Mouse (Mus musculus): ENCODE results near the gene Btrc. TPM values are rescaled to one million over a fixed set of nuclear protein-coding genes. Genes with fewer than 3 reads are reported as not detected.
A peak's percentile ranks its signal among the peaks of the same experiment; 100 is the strongest.
"Not testable (repeated sequence)": the region's sequence is repeated elsewhere in the genome, so short reads cannot be mapped to it uniquely, and the experiment has no call there.

Gene Btrc
- 10 to 100 TPM; 48.2 to 67.7 (median 54.8) TPM for total RNA-seq (2022)

DNA sequence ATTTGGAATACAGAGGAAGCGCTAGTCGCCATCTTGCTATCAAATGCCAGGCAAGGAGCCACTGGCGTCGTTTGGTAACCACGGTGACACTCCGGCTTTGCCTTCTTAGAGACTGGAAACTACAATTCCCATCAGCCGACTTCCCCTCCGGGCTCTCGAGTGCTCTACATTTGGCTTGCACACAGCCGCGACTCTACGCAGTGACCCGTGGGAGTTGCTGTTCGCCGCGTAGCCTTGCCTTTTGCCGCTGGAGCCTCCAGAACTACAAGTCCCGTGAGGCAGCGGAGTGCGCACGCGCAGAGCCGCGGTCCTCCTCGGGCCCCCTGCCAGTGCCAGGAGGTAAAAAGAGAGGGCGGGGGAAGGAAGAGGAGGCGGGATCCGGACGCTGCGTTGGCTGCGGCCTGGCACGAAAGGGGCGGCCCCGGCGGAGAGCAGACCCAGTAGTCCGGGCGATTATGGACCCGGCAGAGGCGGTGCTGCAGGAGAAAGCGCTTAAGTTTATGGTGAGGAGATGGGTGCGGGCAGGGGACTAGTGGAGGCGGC lies at the start of gene Btrc:
Gene Btrc (plus strand): TSS at position 351 of the 543 bp plus-strand sequence.
- peak; percentile 100 for DNase-seq

DNA sequence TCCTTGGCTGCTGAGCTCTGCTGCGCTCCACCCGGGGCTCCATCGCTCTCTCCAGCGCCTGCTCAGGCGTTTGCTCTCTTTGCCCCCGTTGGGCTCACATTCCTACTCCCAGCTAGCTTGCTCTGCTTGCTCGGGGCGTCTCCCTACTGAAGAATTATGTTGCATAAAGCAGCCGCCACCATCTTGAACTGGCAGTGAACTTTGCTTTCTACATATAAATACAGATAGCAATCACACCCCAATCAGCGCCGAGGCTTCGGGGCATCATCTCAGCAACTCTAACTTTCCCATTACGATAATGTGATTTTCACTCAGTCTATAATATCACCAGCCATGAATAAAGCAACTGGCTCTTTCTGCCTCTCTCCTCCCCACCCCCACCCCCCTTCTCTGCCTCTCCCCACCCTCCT lies 46.1 kb upstream of the Btrc start:
- DNase-seq, result no peak

DNA sequence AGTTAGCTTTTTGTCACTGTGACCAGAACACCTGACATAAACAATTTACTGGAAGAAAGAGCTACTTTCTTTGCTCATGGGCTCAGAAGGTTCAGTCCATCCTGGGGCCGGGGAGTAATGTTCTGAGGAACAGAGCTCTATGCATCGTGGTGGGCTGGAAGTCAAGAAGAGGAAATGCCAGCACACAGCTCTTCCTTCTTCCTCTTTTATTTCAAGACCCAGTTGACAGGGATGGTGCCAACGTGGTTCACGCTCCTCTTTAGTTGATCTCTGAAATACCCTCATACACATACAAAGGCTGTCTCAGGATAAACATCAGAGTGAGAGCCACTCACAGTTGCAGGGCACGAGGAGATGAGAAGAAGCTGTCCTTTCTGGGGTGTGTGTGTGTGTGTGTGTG lies 42.5 kb upstream of the Btrc start:
- DNase-seq, result no peak

DNA sequence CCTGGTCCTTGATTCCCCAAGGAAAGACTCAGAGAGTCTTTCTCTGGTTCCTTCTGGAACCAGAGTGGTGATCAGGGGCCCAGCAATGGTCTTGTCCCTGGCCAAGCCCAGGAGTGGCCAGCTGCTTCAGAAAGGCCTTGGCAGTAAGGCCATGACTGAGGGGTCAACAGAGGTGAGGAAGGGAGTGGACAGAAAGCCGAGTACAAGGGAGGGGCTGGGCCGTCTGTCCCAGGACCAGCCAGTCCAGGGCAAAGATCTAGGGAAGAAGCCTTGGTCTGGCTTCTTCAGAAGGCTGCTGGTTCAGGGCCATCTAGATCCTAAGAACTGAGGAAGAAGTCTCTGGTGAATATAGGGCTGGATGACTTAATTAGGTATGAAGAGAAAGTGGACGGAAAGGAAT lies 34.5 kb upstream of the Btrc start:
- no peak for DNase-seq

DNA sequence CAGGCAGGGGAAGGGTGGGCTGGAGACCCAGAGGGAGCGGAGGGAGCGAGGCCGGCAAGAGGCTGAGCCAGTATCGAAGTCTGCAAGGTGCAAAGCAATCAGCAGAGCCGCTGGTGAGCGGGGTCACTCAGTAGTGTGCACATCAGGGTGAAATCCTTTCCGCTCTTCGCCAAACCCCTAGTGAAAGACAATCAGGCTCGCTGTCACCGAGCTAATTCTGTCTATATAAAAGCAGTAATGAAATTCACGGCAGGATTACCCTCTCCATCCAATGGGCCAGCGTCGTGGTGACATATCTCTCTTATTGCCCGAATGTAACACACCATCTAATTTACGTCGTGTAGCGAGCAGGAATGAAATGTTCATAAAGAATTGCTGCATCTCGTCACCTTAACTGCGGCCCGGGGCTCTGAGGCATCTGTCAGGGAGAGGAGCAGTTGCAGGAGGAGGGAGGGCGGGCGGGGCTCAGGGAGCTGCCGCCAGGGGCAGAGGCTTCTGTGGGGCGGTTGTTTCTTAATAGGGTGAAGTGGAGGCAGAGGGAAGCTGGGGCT lies 33.7 kb upstream of the Btrc start:
- DNase-seq, result no peak

DNA sequence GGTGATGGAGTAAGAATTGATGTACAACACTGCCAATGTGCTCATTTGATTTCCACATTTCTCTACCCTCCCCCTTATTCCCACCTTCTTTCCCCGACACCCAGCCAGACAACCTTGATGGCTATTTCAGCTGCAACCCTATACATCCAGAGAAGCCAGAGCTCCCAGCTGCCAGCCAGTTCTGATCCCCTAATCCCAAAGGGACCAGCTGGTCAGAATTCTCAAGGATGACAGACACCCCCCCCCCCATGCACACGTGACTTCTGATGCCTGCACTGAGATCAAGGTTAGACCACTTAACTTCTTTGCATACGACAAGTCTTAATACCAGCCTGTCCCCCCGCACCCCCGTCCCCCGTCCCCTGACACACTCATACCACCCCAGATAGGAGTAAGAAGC lies 26.8 kb upstream of the Btrc start:
- no peak for DNase-seq

DNA sequence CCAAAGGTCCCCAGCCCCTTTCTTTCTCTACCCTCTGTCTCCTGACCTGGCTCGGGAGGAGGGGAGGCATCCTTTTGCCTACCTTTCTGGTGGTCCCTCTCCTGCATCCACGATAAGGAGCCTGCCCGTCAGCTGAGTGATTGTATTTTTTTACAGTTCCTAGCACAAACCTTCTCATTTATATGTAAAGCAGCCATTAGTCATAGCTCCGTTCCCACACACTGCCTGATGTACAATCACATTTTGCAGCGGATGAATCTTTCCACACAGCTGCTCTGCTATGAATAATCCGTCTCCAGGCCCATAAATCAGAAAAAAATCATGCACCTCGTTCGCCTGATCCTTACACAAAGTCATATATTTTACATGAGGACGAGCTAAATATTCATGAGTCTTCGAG lies 25.4 kb upstream of the Btrc start:
- no peak for DNase-seq

DNA sequence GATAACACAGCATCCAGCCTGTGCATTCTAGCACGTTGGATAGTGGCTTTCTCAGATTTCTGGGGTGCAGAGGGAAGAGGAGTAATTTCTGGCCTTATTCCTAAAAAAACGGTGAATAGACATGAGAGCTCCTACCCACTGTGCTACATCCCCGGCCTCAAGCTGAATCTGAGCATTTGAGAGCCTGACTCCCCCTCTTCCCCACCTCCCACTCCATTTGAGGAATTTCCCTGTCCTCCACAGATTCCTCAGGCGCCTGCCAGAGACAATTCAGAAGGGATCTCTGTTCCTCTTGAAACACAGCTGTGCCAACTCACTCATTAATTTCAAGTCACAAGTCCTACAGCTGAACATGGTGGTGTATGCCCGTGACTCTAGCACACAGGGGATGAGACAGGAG lies 19.6 kb upstream of the Btrc start:
- no peak for DNase-seq

DNA sequence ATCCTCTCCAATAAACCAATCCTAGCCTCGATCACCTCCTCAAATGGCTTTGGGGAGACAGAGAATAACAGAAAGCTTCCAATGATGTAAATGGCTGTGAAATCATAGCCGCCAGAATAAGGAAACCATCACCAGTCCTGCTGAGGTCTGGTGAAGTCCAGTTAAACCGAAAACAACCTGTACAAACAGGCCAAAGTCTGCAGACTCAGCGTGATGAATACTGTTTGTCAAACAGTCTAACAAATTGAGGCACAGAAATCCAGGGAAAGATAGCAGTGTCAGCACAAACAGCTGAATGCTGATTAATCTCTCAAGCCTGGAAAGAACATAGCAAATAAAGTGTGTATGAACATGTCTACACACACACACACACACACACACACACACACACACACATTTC lies 15.3 kb upstream of the Btrc start:
- DNase-seq, result no peak

DNA sequence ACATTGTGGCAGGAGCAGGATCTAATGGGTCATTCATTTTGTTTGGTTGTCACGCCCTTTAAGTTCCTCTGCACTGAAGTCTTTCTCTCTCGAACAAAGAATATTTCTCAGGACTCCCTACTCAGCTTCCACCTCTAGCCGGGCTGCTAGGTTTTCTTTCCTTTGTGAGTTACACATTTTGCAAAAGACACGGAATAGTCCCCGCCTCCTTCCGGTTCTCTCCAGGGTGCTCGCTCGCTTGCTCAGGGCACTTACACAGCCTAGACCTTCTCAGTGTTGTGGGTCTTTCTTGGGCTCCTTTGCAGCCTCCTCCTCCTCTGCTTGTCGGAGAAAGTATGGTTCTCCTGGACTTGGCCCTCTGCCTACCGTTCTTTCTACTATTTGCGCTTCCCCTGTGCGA lies 13.1 kb upstream of the Btrc start:
- no peak for DNase-seq

DNA sequence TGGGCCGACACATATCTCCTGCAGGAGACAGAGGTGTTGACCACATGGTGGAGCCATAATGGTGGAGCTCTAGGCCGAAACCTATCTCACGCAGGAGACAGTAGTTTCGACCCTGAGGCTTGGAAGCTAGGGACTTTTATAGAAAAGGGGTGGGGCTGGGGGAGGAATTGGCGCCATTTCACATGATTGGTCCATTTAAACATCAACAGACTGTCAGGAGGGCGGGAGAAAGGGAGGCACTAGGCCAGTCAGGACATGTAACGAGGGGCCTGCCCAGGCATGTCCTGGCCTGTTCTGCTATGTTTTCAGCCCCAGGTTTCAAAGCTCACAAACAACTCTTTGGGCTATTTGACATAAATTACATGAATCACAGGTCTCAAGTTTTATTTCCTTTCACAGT lies 10.8 kb upstream of the Btrc start:
- DNase-seq, result not testable (repeated sequence)

DNA sequence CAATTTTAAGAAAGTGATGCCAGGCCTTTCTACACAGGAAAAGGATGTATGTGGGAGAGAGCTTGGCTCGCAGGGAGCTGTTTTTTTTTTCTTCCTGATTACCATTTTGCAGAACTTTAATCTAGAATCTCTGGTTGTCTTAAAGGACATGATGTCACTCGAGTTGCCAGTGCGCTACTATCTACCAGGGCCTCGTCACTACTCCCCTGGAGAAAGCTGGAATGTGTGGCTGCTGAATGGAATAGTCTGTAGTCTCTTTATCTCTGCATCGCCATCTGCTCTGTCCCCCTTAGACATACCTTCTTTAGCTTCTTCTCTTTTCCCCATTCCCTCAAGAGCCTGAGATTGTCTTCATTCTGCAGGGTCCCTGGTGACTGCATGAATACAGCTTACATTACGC lies 7.9 kb upstream of the Btrc start:
- no peak for DNase-seq

DNA sequence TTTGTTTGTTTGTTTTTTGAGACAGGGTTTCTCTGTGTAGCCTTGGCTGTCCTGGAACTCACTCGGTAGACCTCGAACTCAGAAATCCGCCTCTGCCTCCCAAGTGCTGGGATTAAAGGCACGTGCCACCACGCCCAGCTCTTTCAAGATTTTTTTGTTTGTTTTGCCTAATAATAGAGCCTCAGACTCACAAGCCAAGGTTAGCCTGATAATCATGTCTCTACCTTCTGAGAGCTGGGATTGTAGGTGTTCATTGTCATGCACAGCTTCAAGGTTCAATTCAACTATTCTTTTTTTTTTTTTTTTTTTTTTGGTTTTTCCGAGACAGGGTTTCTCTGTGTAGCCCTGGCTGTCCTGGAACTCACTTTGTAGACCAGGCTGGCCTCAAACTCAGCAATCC lies 6.7 kb upstream of the Btrc start:
- not testable (repeated sequence) for DNase-seq

DNA sequence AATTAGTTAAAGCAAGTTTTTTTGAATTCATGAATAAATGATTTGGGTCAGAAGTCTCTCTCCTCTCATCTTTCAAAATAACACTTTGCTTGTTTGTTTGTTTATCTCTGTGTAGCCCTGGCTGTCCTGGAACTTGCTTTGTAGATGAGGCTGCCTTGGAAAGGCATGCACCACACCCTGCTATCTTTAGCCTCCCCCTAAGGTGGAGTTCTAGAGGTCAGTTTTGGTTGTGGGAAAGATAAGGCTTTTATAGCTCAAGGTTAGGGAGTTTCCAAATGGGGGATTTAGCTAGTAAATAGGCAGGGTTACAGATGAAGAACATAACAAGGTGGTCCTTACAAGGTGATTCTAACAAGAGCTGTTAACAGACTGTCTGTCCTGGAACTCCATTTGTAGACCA lies 3.0 kb upstream of the Btrc start:
- no peak for DNase-seq

DNA sequence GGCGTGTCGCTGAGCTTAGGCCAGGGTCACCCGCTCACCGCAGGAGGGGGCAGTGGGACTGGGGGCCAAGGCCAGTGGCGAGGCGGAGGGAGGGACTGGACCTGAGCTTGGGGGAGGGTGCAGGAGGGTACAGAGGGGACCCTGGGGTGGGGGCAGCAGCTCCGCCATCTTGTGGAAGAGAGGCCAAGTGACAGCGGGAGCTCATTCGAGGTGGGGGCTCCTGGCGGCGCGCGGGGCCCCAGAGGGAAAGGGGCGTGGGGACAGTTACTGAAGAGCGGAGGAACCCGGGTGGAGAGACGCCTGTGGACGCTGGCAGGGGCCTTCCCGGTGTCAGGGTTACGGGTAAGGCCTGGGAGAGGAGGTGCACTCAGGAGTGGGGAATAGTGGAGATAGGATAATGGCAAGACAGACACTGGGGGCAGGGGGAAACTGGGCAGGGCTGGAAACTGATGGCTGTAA lies 428 bp downstream of the Btrc start:
- DNase-seq, result no peak

DNA sequence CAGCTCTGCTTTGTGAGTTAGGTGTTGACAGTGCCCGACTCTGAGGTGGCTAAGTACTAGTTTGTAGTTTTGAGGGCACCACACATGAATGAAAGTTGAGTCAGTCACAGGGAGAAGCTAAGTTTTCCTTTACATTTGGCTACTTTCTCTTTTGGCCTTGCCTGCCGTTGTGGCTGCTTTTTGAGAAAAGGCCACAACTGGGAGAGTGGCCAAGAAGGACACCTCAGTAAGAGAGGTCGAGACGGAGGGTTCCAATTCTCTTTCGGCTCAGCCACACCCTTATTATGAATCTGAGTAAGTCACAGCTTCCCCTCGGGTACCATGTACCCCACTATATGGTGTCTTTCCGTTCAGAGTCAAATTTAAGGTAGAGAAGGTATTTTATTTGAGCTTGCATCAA lies 3.1 kb downstream of the Btrc start:
- DNase-seq, result no peak

DNA sequence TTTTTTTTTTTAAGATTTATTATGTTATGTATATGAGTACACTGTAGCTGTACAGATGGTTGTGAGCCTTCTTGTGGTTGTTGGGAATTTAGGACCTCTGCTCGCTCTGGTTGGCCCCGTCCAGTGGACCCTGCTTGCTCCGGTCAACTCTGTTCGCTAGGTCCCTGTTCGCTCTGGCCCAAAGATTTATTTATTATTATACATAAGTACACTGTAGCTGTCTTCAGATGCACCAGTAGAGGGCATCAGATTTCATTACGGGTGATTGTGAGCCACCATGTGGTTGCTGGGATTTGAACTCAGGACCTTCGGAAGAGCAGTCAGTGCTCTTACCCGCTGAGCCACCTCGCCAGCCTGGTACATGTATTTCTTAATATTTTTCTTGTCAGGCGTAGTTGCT lies 21.3 kb downstream of the Btrc start:
- not testable (repeated sequence) for DNase-seq

DNA sequence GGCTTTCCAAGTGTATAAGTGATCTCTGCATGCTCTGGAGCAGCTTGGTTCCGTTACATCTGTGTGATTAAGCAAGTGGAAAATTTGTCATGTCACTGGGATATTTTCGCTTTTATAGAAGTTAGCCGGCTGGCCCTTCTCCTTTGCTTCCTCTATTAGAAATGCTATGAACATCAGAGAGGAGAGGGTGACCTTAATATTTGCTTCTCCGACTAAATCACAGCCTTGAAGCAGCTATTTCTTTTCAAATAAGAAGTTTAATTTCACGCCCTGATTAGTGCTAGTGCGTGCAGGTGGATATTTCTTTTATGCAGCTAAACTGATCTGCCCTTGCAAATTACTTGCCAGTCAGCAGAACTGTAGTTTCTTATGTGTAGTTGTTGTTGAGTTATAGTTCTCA lies 25.0 kb downstream of the Btrc start:
- DNase-seq, result no peak

DNA sequence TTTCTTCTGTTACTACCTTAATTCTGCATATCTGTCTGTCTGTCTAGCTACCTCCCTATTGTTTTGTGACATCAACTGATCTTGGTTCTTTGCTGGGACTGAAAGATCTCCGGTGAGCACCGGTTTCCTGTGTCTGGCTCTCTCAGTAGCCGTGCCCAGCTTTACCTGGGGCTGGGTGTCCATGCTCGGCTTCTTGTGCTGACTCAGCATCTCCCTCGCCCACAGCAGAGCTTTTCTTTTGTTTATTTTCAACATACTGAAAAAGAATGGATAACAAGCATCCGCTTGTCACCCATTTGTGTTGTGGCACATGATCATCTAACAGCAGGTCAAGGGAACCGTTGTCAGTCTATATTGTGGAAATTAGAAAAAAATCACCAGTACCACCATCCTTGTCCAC lies 30.5 kb downstream of the Btrc start:
- no peak for DNase-seq

DNA sequence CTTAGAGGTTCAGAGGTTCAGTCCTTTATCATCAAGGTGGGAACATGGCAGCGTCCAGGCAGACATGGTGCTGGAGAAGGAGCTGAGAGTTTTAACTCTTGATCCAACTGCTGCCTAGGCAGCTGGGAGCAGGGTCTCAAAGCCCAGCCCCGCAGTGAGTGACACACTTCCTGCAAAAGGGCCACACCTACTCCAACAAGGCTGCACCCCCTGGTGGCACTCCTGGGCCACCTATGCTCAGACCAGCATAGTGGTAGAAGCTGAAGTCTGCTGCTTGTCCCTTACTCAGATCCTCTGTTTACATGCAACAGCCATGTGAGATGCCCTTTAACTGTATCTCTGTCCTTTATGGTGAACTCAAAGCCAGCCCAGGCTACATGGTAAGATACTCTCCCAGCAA lies 47.5 kb downstream of the Btrc start:
- DNase-seq, result no peak

DNA sequence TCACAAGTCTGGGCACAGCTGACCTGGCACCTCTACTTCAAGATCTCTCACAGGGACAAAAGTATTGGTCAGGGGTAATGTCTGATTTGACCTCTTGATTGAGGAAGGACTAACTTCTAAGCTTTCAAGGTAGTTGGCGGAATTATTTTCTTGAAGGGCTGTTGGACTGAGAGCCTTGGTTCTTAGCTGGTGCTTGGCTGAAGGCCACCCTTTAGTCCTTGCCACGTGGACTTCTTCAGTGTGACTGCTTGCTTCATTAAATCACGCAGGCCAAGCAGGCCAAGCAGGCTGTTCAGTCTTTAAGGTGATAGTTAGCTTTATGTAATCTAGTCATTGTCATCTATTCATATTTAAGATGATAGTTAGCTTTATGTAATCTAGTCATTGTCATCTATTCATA lies 49.2 kb downstream of the Btrc start:
- no peak for DNase-seq

DNA sequence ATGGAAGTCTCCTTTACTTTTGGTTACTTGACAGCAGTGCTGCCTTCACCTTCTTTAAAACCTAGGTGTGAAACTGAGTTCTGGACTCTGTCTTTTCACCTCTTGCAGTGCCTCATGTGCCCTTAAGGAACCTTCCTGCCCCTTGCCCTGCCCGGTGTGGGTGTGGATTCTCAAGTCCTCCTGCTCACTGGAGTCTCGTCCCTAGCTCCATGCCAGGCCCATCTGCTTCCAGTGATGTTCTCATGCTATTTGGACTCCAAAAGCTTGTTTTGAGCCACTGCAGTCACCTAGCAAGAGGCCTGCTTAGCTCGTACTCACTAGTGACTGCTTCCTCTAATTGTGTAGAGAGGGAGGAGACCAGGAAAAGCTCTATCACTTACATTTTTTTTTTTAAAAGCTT lies 50.4 kb downstream of the Btrc start:
- DNase-seq, result no peak

DNA sequence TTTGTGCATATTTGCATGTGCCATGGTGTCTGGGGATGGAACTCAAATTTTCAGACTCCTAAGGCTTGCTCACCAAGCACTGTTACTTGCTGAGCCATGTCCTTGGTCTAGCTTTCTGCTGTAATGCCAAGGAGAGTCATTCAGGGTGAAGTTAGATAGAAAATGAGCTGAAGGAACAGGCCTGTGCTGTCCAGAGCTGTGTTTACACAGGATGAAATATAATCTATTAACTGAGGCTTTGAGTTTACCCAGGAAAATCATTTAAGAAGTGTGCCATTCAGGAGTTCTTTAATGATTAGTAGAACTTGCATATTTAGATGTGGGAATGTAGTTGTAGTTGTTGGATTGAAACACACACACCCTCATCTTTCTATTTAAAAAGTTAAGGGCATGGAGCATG lies 54.1 kb downstream of the Btrc start:
- DNase-seq, result no peak

DNA sequence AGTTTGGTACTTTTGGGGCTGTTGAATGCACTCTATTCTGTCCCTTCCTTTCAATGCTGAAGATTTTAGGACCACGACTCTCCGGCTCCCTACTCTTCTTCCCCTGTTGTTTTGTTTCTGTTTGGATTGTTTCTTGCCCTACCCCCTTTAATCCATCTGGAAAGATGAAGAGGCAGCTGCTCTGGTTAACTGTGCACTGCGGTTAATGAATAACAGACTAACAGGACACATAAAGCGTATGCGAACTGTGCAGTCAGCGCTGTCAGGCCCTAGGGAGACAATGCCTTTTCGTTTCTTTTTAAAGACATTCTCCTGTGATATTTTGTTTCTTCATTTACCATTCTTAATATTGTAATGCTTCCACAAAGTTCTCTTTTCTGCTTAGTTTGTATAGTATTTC lies 58.7 kb downstream of the Btrc start:
- no peak for DNase-seq

DNA sequence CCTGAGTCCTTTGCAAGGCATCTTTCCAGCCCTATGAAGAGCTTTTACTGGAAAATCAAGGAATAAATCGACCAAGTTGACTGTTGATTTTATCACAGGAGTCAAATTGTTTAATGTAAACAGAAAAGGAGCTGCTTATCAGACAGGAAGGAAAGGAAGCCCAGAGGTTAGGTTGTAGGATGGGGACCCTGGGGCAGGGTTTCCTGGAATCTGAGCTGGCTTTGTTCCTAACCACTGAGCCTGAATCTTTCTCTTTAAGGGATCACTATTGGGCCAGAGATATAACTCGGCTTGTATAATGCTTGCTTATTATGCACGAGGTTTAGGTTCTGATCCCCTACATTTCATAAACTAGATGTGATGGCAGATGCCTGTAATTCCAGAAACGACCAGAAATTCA lies 64.6 kb downstream of the Btrc start:
- no peak for DNase-seq

Measured in adrenal gland, adult 8-10 months (tissue).